19 mouse cellular contexts compared by ENCODE assay signal in genomic region chr5:124269661-124270060, GRCm38 (mm10). TPM values are rescaled to one million over a fixed set of nuclear protein-coding genes. Genes with fewer than 3 reads are reported as not detected.
DNase-seq lines count a peak whose midpoint lies in the region; ATAC-seq and TF ChIP-seq lines count a peak whose summit lies in the region.
"Had no signal": no experiment of that assay in that cellular context is flagged by ENCODE, and none has a peak within 500 bp of the region (broad histone marks: within the 10 kb centered on the region; RNA-seq: fewer than 3 reads in every experiment).

No protein-coding gene starts in this region.

- peak overlapping the region; percentile 35; the same call in 1 of the 2 replicates for H3K27ac ChIP-seq in midbrain, embryonic 12.5 days (replicated peaks)
- no peak overlapping the region for H3K27ac ChIP-seq in midbrain, embryonic 10.5 days (replicated peaks)
- H3K27ac ChIP-seq in forebrain, embryonic 15.5 days (replicated peaks): peak overlapping the region; percentile 82
- H3K27ac ChIP-seq in hindbrain, embryonic 12.5 days: peak overlapping the region; percentile 40
- H3K27ac ChIP-seq in midbrain, embryonic 14.5 days (replicated peaks; ENCODE audit: low read depth, low read length): peak overlapping the region; percentile 26
- H3K27ac ChIP-seq in stomach, postnatal 0 days (replicated peaks): no peak overlapping the region

- DNase-seq in midbrain, embryonic 10.5 days (ENCODE audit: low spot score): no peak
- peak; percentile 71 for DNase-seq in midbrain, embryonic 14.5 days
- DNase-seq in stomach, postnatal 0 days (ENCODE audit: low spot score): no peak
- DNase-seq in spleen, postnatal 14 days (ENCODE audit: low spot score in 2 of 2): no peak
- DNase-seq: adrenal gland, adult 8-10 months; cerebellum, adult 9-11 months; heart, postnatal 14 days; kidney, adult 8-10 months; kidney, postnatal 36 days; left cerebral cortex, postnatal 4 days; liver; thymus, adult 18-20 months had no signal

- WGBS in midbrain, embryonic 12.5 days: 51% methylated on average over 11 of the region's 11 CpGs
- 88% methylated on average over 11 of the region's 11 CpGs for whole genome bisulfite sequencing in midbrain, embryonic 10.5 days
- 21% methylated on average over 11 of the region's 11 CpGs for WGBS in forebrain, embryonic 15.5 days
- 29% methylated on average over 11 of the region's 11 CpGs for WGBS in hindbrain, embryonic 12.5 days
- WGBS in midbrain, embryonic 14.5 days: 15% methylated on average over 11 of the region's 11 CpGs
- WGBS in stomach, postnatal 0 days: 72% methylated on average over 11 of the region's 11 CpGs

- H3K4me1 ChIP-seq in midbrain, embryonic 12.5 days: peaks cover 19% of the 10 kb centered on the region
- H3K4me1 ChIP-seq in midbrain, embryonic 10.5 days: peaks cover 9% of the 10 kb centered on the region; the same call in 1 of the 2 replicates
- peaks cover 26% of the 10 kb centered on the region for H3K4me1 ChIP-seq in forebrain, embryonic 15.5 days
- H3K4me1 ChIP-seq in hindbrain, embryonic 12.5 days: peaks cover 18% of the 10 kb centered on the region
- H3K4me1 ChIP-seq in midbrain, embryonic 14.5 days (ENCODE audit: control insufficient read depth, insufficient read depth, low read length): peaks cover 10% of the 10 kb centered on the region
- H3K4me1 ChIP-seq in stomach, postnatal 0 days (replicated peaks; ENCODE audit: control insufficient read depth, insufficient read depth): no peaks in the 10 kb centered on the region

- TF ChIP-seq EP300 in stomach, postnatal 0 days (optimal IDR thresholded peaks at IDR 0.05): no peak

- H3K4me2 ChIP-seq in midbrain, embryonic 12.5 days (replicated peaks): no peak overlapping the region
- no peak overlapping the region; the same call in 1 of the 2 replicates for H3K4me2 ChIP-seq in forebrain, embryonic 15.5 days (replicated peaks)
- no peak overlapping the region for H3K4me2 ChIP-seq in hindbrain, embryonic 12.5 days (replicated peaks)
- peak overlapping the region; percentile 11; the same call in 1 of the 2 replicates for H3K4me2 ChIP-seq in midbrain, embryonic 14.5 days (ENCODE audit: low read length)
- no peak overlapping the region for H3K4me2 ChIP-seq in stomach, postnatal 0 days (replicated peaks; ENCODE audit: low read depth)
- H3K4me2 ChIP-seq: heart, embryonic 12.5 days had no signal

- TF ChIP-seq CTCF in stomach, postnatal 0 days (IDR thresholded peaks at IDR 0.05; ENCODE audit: low read depth): no peak

- no peak overlapping the region for H3K4me3 ChIP-seq in midbrain, embryonic 12.5 days
- H3K4me3 ChIP-seq in midbrain, embryonic 10.5 days: no peak overlapping the region
- H3K4me3 ChIP-seq in forebrain, embryonic 15.5 days: no peak overlapping the region
- no peak overlapping the region for H3K4me3 ChIP-seq in hindbrain, embryonic 12.5 days
- no peak overlapping the region for H3K4me3 ChIP-seq in midbrain, embryonic 14.5 days (replicated peaks; ENCODE audit: low read depth, low read length)
- no peak overlapping the region for H3K4me3 ChIP-seq in stomach, postnatal 0 days (ENCODE audit: low read depth, low read length)
- H3K4me3 ChIP-seq: heart, embryonic 12.5 days; myocyte had no signal

- no peaks in the 10 kb centered on the region for H3K27me3 ChIP-seq in midbrain, embryonic 12.5 days
- H3K27me3 ChIP-seq in midbrain, embryonic 10.5 days (ENCODE audit: low read depth, poor library complexity, severe bottlenecking): no peaks in the 10 kb centered on the region
- H3K27me3 ChIP-seq in forebrain, embryonic 15.5 days: no peaks in the 10 kb centered on the region
- H3K27me3 ChIP-seq in hindbrain, embryonic 12.5 days: no peaks in the 10 kb centered on the region
- no peaks in the 10 kb centered on the region for H3K27me3 ChIP-seq in midbrain, embryonic 14.5 days (ENCODE audit: control insufficient read depth, insufficient read depth, low read length)
- no peaks in the 10 kb centered on the region for H3K27me3 ChIP-seq in stomach, postnatal 0 days (ENCODE audit: control insufficient read depth, insufficient read depth, low read length)
- H3K27me3 ChIP-seq: heart, embryonic 12.5 days had no signal

- peaks cover 37% of the 10 kb centered on the region for H3K36me3 ChIP-seq in midbrain, embryonic 12.5 days
- peaks cover 77% of the 10 kb centered on the region for H3K36me3 ChIP-seq in midbrain, embryonic 10.5 days
- H3K36me3 ChIP-seq in forebrain, embryonic 15.5 days: peaks cover 18% of the 10 kb centered on the region
- H3K36me3 ChIP-seq in hindbrain, embryonic 12.5 days: peaks cover 35% of the 10 kb centered on the region
- H3K36me3 ChIP-seq in midbrain, embryonic 14.5 days (ENCODE audit: control insufficient read depth, insufficient read depth, low read length): peaks cover 26% of the 10 kb centered on the region
- no peaks in the 10 kb centered on the region for H3K36me3 ChIP-seq in stomach, postnatal 0 days (ENCODE audit: control insufficient read depth, insufficient read depth, low read length)

- H3K9me3 ChIP-seq in midbrain, embryonic 12.5 days: no peaks in the 10 kb centered on the region
- no peaks in the 10 kb centered on the region for H3K9me3 ChIP-seq in midbrain, embryonic 10.5 days (replicated peaks)
- no peaks in the 10 kb centered on the region for H3K9me3 ChIP-seq in forebrain, embryonic 15.5 days
- H3K9me3 ChIP-seq in hindbrain, embryonic 12.5 days (replicated peaks): no peaks in the 10 kb centered on the region
- no peaks in the 10 kb centered on the region for H3K9me3 ChIP-seq in midbrain, embryonic 14.5 days (ENCODE audit: control insufficient read depth, low read length)
- H3K9me3 ChIP-seq in stomach, postnatal 0 days (ENCODE audit: control insufficient read depth, low read length): no peaks in the 10 kb centered on the region

- no peak overlapping the region for H3K9ac ChIP-seq in midbrain, embryonic 12.5 days (replicated peaks)
- H3K9ac ChIP-seq in forebrain, embryonic 15.5 days (replicated peaks): no peak overlapping the region
- no peak overlapping the region for H3K9ac ChIP-seq in hindbrain, embryonic 12.5 days
- H3K9ac ChIP-seq in midbrain, embryonic 14.5 days (replicated peaks; ENCODE audit: low read length): no peak overlapping the region
- H3K9ac ChIP-seq in stomach, postnatal 0 days (ENCODE audit: low read length): no peak overlapping the region

- ATAC-seq in midbrain, embryonic 12.5 days (ENCODE audit: low FRiP score, low read depth): peak; percentile 38; the same call in 1 of the 2 replicates
- ATAC-seq in forebrain, embryonic 15.5 days (replicated peaks): peak; percentile 95
- peak; percentile 64 for ATAC-seq in hindbrain, embryonic 12.5 days (ENCODE audit: low FRiP score)
- ATAC-seq in midbrain, embryonic 14.5 days (ENCODE audit: low FRiP score, low TSS enrichment): 0 out of 2 replicates have a peak, but pooled peaks have one; percentile 58
- no peak for ATAC-seq in stomach, postnatal 0 days (ENCODE audit: low FRiP score, low TSS enrichment)
- no peak for ATAC-seq in activated CD4-positive, CD25-positive, alpha-beta regulatory T cell, adult 4 months
- ATAC-seq: lung, postnatal 0 days had no signal

RNA-seq across cellular contexts. Expression of gene Pitpnm2, which starts 20.1 kb away (rescaled TPM):
- 6.0 and 7.2 TPM in 2 replicates for polyA plus RNA-seq in midbrain, embryonic 12.5 days (2016; fragmentation: Nextera tagmentation; extraction: Ambion mirVana)
- polyA plus RNA-seq in midbrain, embryonic 10.5 days (2016; fragmentation: Nextera tagmentation; extraction: Ambion mirVana): 2.9 and 4.0 TPM in 2 replicates
- polyA plus RNA-seq in forebrain, embryonic 15.5 days (2015; fragmentation: Nextera tagmentation; extraction: Ambion mirVana): 10.9 and 11.4 TPM in 2 replicates
- polyA plus RNA-seq in hindbrain, embryonic 12.5 days (2016; fragmentation: Nextera tagmentation; extraction: Ambion mirVana): 6.9 and 7.0 TPM in 2 replicates
- 10.7 and 11.6 TPM in 2 replicates for polyA plus RNA-seq in midbrain, embryonic 14.5 days (2014; fragmentation: Nextera tagmentation; extraction: Ambion mirVana)
- polyA plus RNA-seq in stomach, postnatal 0 days (2015; fragmentation: Nextera tagmentation; extraction: Ambion mirVana): 1.8 and 2.3 TPM in 2 replicates
- polyA plus RNA-seq in activated CD4-positive, CD25-positive, alpha-beta regulatory T cell, adult 4 months (2017; shearing (Covaris generic)): 10 to 100 TPM; 10.6 to 11.3 TPM

RNA-seq across cellular contexts. Expression of gene Mphosph9, which starts 58.1 kb away (rescaled TPM):
- 18.1 and 19.6 TPM in 2 replicates for polyA plus RNA-seq in midbrain, embryonic 12.5 days (2016; fragmentation: Nextera tagmentation; extraction: Ambion mirVana)
- 16.2 and 18.5 TPM in 2 replicates for polyA plus RNA-seq in midbrain, embryonic 10.5 days (2016; fragmentation: Nextera tagmentation; extraction: Ambion mirVana)
- 16.4 and 17.6 TPM in 2 replicates for polyA plus RNA-seq in forebrain, embryonic 15.5 days (2015; fragmentation: Nextera tagmentation; extraction: Ambion mirVana)
- polyA plus RNA-seq in hindbrain, embryonic 12.5 days (2016; fragmentation: Nextera tagmentation; extraction: Ambion mirVana): 17.5 and 18.6 TPM in 2 replicates
- polyA plus RNA-seq in midbrain, embryonic 14.5 days (2014; fragmentation: Nextera tagmentation; extraction: Ambion mirVana): 11.7 and 16.8 TPM in 2 replicates
- 2.2 and 2.9 TPM in 2 replicates for polyA plus RNA-seq in stomach, postnatal 0 days (2015; fragmentation: Nextera tagmentation; extraction: Ambion mirVana)
- 10 to 100 TPM; 14.2 to 15.3 TPM for polyA plus RNA-seq in activated CD4-positive, CD25-positive, alpha-beta regulatory T cell, adult 4 months (2017; shearing (Covaris generic))

RNA-seq across cellular contexts. Expression of gene 2810006K23Rik, which starts 58.2 kb away (rescaled TPM):
- polyA plus RNA-seq in midbrain, embryonic 12.5 days (2016; fragmentation: Nextera tagmentation; extraction: Ambion mirVana): 22.8 and 23.7 TPM in 2 replicates
- 27.8 and 30.2 TPM in 2 replicates for polyA plus RNA-seq in midbrain, embryonic 10.5 days (2016; fragmentation: Nextera tagmentation; extraction: Ambion mirVana)
- 19.0 and 22.6 TPM in 2 replicates for polyA plus RNA-seq in forebrain, embryonic 15.5 days (2015; fragmentation: Nextera tagmentation; extraction: Ambion mirVana)
- 16.6 and 20.0 TPM in 2 replicates for polyA plus RNA-seq in hindbrain, embryonic 12.5 days (2016; fragmentation: Nextera tagmentation; extraction: Ambion mirVana)
- polyA plus RNA-seq in midbrain, embryonic 14.5 days (2014; fragmentation: Nextera tagmentation; extraction: Ambion mirVana): 9.1 and 10.6 TPM in 2 replicates
- 6.4 and 6.9 TPM in 2 replicates for polyA plus RNA-seq in stomach, postnatal 0 days (2015; fragmentation: Nextera tagmentation; extraction: Ambion mirVana)
- 10 to 100 TPM; 11.0 to 18.3 TPM for polyA plus RNA-seq in activated CD4-positive, CD25-positive, alpha-beta regulatory T cell, adult 4 months (2017; shearing (Covaris generic))

Comparison
In these comparisons a context has a peak if more than half of its experiments do, and no peak if none do; other contexts are left out.
1. H3K27ac ChIP-seq: peak in midbrain, embryonic 12.5 days (single experiment), forebrain, embryonic 15.5 days (single experiment), hindbrain, embryonic 12.5 days (single experiment) and midbrain, embryonic 14.5 days (single experiment); none in midbrain, embryonic 10.5 days (single experiment) and stomach, postnatal 0 days (single experiment).
2. ATAC-seq: peak in midbrain, embryonic 12.5 days (single experiment), forebrain, embryonic 15.5 days (single experiment), hindbrain, embryonic 12.5 days (single experiment) and midbrain, embryonic 14.5 days (single experiment); none in stomach, postnatal 0 days (single experiment) and activated CD4-positive, CD25-positive, alpha-beta regulatory T cell, adult 4 months (single experiment).